Comparison of ENCODE assay signal across 18 mouse cellular contexts in genomic region chr10:127759181-127760110, GRCm38 (mm10). TPM values are rescaled to one million over a fixed set of nuclear protein-coding genes. Genes with fewer than 3 reads are reported as not detected.
DNase-seq lines count a peak whose midpoint lies in the region; ATAC-seq and TF ChIP-seq lines count a peak whose summit lies in the region.
"Had no signal": no experiment of that assay in that cellular context is flagged by ENCODE, and none has a peak within 500 bp of the region (broad histone marks: within the 10 kb centered on the region; RNA-seq: fewer than 3 reads in every experiment).

Gene Rdh1, plus strand, starts transcription at chr10:127759721.
Gene Rdh16f1, plus strand, starts transcription at chr10:127759787.

- no peaks in the 10 kb centered on the region for H3K36me3 ChIP-seq in heart, embryonic 13.5 days
- no peaks in the 10 kb centered on the region for H3K36me3 ChIP-seq in lung, embryonic 16.5 days (ENCODE audit: control insufficient read depth, insufficient read depth, low read length)
- no peaks in the 10 kb centered on the region for H3K36me3 ChIP-seq in liver, postnatal 0 days (replicated peaks; ENCODE audit: insufficient read depth, low read length)
- H3K36me3 ChIP-seq: embryonic facial prominence, embryonic 10.5 days; limb, embryonic 13.5 days; neural tube, embryonic 12.5 days had no signal

- no peaks in the 10 kb centered on the region for H3K27me3 ChIP-seq in heart, embryonic 13.5 days (replicated peaks)
- no peaks in the 10 kb centered on the region for H3K27me3 ChIP-seq in lung, embryonic 16.5 days (ENCODE audit: control insufficient read depth, insufficient read depth, low read depth, low read length)
- no peaks in the 10 kb centered on the region for H3K27me3 ChIP-seq in liver, postnatal 0 days (ENCODE audit: insufficient read depth, low read length)
- H3K27me3 ChIP-seq: limb, embryonic 13.5 days; neural tube, embryonic 12.5 days had no signal

- H3K4me1 ChIP-seq in heart, embryonic 13.5 days, result peaks cover 27% of the 10 kb centered on the region
- H3K4me1 ChIP-seq in lung, embryonic 16.5 days (replicated peaks; ENCODE audit: control insufficient read depth, insufficient read depth, low read length), result peaks cover 8% of the 10 kb centered on the region
- H3K4me1 ChIP-seq in liver, postnatal 0 days (ENCODE audit: insufficient read depth), result peaks cover 34% of the 10 kb centered on the region
- H3K4me1 ChIP-seq: limb, embryonic 13.5 days; neural tube, embryonic 12.5 days had no signal

- ATAC-seq in heart, embryonic 13.5 days (ENCODE audit: extremely low read depth, insufficient number of reproducible peaks, low FRiP score, low TSS enrichment), result no peak
- ATAC-seq in lung, embryonic 16.5 days (ENCODE audit: low read depth), result no peak
- ATAC-seq in activated CD4-positive, CD25-positive, alpha-beta regulatory T cell, adult 4 months, result peak; percentile 40
- ATAC-seq in liver, postnatal 0 days, result peak; percentile 62
- ATAC-seq: hindbrain, postnatal 0 days had no signal

- H3K9me3 ChIP-seq in heart, embryonic 13.5 days, result no peaks in the 10 kb centered on the region
- H3K9me3 ChIP-seq in lung, embryonic 16.5 days (ENCODE audit: control insufficient read depth, low read length), result no peaks in the 10 kb centered on the region
- H3K9me3 ChIP-seq in liver, postnatal 0 days (ENCODE audit: low read length), result no peaks in the 10 kb centered on the region
- H3K9me3 ChIP-seq: embryonic facial prominence, embryonic 10.5 days; limb, embryonic 13.5 days had no signal

- TF ChIP-seq EP300 in liver, postnatal 0 days (IDR thresholded peaks at IDR 0.05; ENCODE audit: low read depth), result peak; percentile 71

- H3K4me3 ChIP-seq in heart, embryonic 13.5 days, result no peak within 1 kb of the TSS
- no peak within 1 kb of the TSS for H3K4me3 ChIP-seq in lung, embryonic 16.5 days (ENCODE audit: low read length)
- no peak within 1 kb of the TSS for H3K4me3 ChIP-seq in liver, postnatal 0 days (ENCODE audit: low read depth, low read length)
- H3K4me3 ChIP-seq: embryonic facial prominence, embryonic 10.5 days; limb, embryonic 13.5 days; neural tube, embryonic 12.5 days had no signal

- peak within 1 kb of the TSS; percentile 42 for H3K27ac ChIP-seq in heart, embryonic 13.5 days (replicated peaks)
- H3K27ac ChIP-seq in lung, embryonic 16.5 days (ENCODE audit: low read length), result 0 out of 2 replicates have a peak within 1 kb of the TSS, but pooled peaks have one; percentile 20
- peak within 1 kb of the TSS; percentile 59 for H3K27ac ChIP-seq in liver, postnatal 0 days (ENCODE audit: low read depth)
- H3K27ac ChIP-seq: embryonic facial prominence, embryonic 10.5 days; hindbrain, postnatal 0 days; limb, embryonic 13.5 days; neural tube, embryonic 12.5 days had no signal

- 56% methylated on average over 9 of the region's 9 CpGs for WGBS in heart, embryonic 13.5 days
- WGBS in lung, embryonic 16.5 days, result 53% methylated on average over 8 of the region's 9 CpGs
- WGBS in liver, postnatal 0 days (ENCODE audit: insufficient replicate concordance), result 53% methylated on average over 9 of the region's 9 CpGs

- no peak for DNase-seq in heart, postnatal 4 days
- DNase-seq in lung, adult 18-20 months, result no peak
- DNase-seq in liver, postnatal 0 days, result no peak
- no peak for DNase-seq in spleen, postnatal 14 days (ENCODE audit: low spot score in 2 of 2)

- TF ChIP-seq CTCF in liver, postnatal 0 days (IDR thresholded peaks at IDR 0.05; ENCODE audit: low read depth), result no peak

- no peak within 1 kb of the TSS for H3K4me2 ChIP-seq in heart, embryonic 13.5 days
- H3K4me2 ChIP-seq in lung, embryonic 16.5 days (ENCODE audit: low read depth, low read length), result no peak within 1 kb of the TSS
- no peak within 1 kb of the TSS for H3K4me2 ChIP-seq in liver, postnatal 0 days (ENCODE audit: low read depth, low read length)
- H3K4me2 ChIP-seq: limb, embryonic 13.5 days; neural tube, embryonic 12.5 days had no signal

- no peak within 1 kb of the TSS for H3K9ac ChIP-seq in heart, embryonic 13.5 days
- no peak within 1 kb of the TSS for H3K9ac ChIP-seq in lung, embryonic 16.5 days (ENCODE audit: low read length)
- H3K9ac ChIP-seq in liver, postnatal 0 days (replicated peaks), result no peak within 1 kb of the TSS
- H3K9ac ChIP-seq: limb, embryonic 13.5 days; neural tube, embryonic 12.5 days had no signal

RNA-seq across cellular contexts. Expression of gene Rdh1, which starts in this region (rescaled TPM):
- polyA plus RNA-seq in heart, embryonic 13.5 days (2015; fragmentation: Nextera tagmentation; extraction: Ambion mirVana), result not detected in 2 replicates
- under 1 TPM; 0.14 TPM for total RNA-seq in heart, postnatal 4 days (2021)
- polyA plus RNA-seq in lung, embryonic 16.5 days (2015; fragmentation: Nextera tagmentation; extraction: Ambion mirVana), result 0.08 TPM in 1 of 2 replicates, not detected in the other
- under 1 TPM in 1 of 2 experiments, not detected in 1; 0.13 TPM for polyA plus RNA-seq in activated CD4-positive, CD25-positive, alpha-beta regulatory T cell, adult 4 months (2017; shearing (Covaris generic))
- 0.20 TPM in 2 replicates for polyA plus RNA-seq in liver, postnatal 0 days (2015; fragmentation: Nextera tagmentation; extraction: Ambion mirVana)
- total RNA-seq: CH12.LX; granulocyte monocyte progenitor cell, adult 5-6 weeks; hindbrain, postnatal 0 days; megakaryocyte progenitor cell, adult 5-6 weeks had no signal
- polyA plus RNA-seq: heart, postnatal 0 days; hindbrain, postnatal 0 days; limb, embryonic 13.5 days had no signal

RNA-seq across cellular contexts. Expression of gene Rdh16f1, which starts in this region (rescaled TPM):
- polyA plus RNA-seq in heart, embryonic 13.5 days (2015; fragmentation: Nextera tagmentation; extraction: Ambion mirVana), result not detected in 2 replicates
- total RNA-seq in heart, postnatal 4 days (2021), result under 1 TPM in 1 of 2 experiments, not detected in 1; 0.14 TPM
- polyA plus RNA-seq in lung, embryonic 16.5 days (2015; fragmentation: Nextera tagmentation; extraction: Ambion mirVana), result not detected in 2 replicates
- polyA plus RNA-seq in activated CD4-positive, CD25-positive, alpha-beta regulatory T cell, adult 4 months (2017; shearing (Covaris generic)), result under 1 TPM in 1 of 2 experiments, not detected in 1; 0.31 TPM
- 0.69 TPM in 1 of 2 replicates, not detected in the other for polyA plus RNA-seq in liver, postnatal 0 days (2015; fragmentation: Nextera tagmentation; extraction: Ambion mirVana)
- total RNA-seq: CH12.LX; granulocyte monocyte progenitor cell, adult 5-6 weeks; hindbrain, postnatal 0 days; layer of hippocampus, adult 18-20 months; megakaryocyte progenitor cell, adult 5-6 weeks had no signal
- polyA plus RNA-seq: heart, postnatal 0 days; limb, embryonic 13.5 days; midbrain, postnatal 0 days; neural tube, embryonic 12.5 days; testis, adult 2 months had no signal

Comparison
In these comparisons a context has a peak if more than half of its experiments do, and no peak if none do; other contexts are left out.
1. Peak in ATAC-seq in activated CD4-positive, CD25-positive, alpha-beta regulatory T cell, adult 4 months; RNA of the genes that start here not detected or under 1 TPM.
2. Peak in ATAC-seq and H3K27ac ChIP-seq in liver, postnatal 0 days; RNA of the genes that start here not detected or under 1 TPM.